Mouse (Mus musculus) megakaryocyte, adult 5-6 weeks (primary cell): ENCODE measurements around the gene Ttll7. TPM values are rescaled to one million over a fixed set of nuclear protein-coding genes. Genes with fewer than 3 reads are reported as not detected.

Experiments used
- ATAC-seq: 2 replicates; pipeline ENCODE4 v1.8.0; 2016; ENCODE audit warnings: mild to moderate bottlenecking, inconsistent platforms; ENCODE audit not compliant: poor library complexity, severe bottlenecking
- total RNA-seq, 2 experiments: library from RNA; stranded (forward) in 1 of 2; stranded (reverse) in 1 of 2; fragments of 153-499, 151-499 nt in 1 of 2; fragments of 221-1000, 200-1000 nt in 1 of 2; gene quantifications; 2 replicates each; pipeline versions ENCODE4 v1.2.3 to v1.2.4; 2015 to 2017

The Ttll7 gene
- total RNA-seq, 2 experiments from 2014 or later = 0.15 TPM; not detected in 1

- peak; percentile 47; the same call in 1 of the 2 replicates for ATAC-seq
Measured at GRCm38 (mm10) chr3:146993834-146994669, 141.9 kb downstream of the Ttll7 start.

DNA sequence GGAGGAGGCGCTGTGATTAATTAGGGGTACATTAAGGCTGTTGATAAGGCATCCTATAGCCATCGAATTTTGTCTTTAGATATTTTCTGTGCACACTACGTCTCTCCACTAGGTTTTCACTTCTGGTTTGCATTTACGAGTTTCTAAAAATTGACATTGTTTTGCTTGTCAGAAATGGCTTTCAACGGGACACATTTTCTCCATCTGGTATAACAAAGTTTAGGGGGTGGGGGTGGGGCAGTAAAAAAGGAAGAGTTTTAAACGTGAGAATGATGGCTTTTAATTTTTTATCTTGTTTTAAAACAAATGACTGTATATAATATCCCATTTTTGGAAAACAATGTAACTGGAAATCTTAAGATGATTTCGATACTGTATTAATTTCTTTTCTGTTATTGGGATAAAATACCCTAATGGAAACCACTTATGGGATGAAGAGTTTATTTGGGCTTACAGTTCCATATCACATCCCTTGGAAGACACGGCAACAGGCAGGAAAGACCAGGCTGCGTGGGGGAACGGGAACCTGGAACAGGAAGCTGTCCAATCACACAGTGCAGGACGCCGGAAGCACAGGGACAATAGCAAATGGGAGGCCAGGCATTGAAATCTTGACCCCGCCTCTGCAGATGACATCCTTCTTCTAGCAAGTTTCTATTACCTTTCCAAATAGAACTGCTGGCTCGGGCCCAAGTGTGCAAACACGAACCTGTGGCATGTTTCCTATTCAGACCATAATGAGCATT lies 142.7 kb downstream of the Ttll7 start:
- 0 out of 2 replicates have a peak, but pooled peaks have one; percentile 21 for ATAC-seq

GRCm38 (mm10) chr3:146999148-146999547 lies 147.0 kb downstream of the Ttll7 start:
- no peak for ATAC-seq

- no peak for ATAC-seq
Measured at GRCm38 (mm10) chr3:147000963-147001362, 148.8 kb downstream of the Ttll7 start.

GRCm38 (mm10) chr3:147001557-147001956 lies 149.4 kb downstream of the Ttll7 start:
- no peak for ATAC-seq

DNA sequence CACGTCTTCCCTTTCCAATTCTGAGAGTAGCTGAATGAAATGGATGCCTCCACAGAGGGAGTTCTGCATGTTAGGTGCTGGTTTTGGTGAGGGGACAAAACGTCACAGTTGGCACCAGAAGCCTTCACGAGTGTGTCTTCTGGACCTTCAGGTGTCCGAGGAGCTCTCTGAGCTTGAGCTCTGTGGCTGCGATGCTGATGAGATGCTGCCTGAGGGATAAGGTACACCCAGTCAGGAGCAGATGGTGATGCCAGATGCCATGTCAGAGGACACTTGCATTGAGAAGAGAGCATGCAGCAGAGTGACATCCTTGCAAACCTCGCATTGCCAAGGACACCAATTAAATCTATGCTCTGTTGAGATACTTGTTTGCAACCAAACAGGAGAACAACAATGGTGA lies 164.3 kb downstream of the Ttll7 start:
- no peak for ATAC-seq

- no peak for ATAC-seq
Measured at GRCm38 (mm10) chr3:147019506-147019905, 167.3 kb downstream of the Ttll7 start.

DNA sequence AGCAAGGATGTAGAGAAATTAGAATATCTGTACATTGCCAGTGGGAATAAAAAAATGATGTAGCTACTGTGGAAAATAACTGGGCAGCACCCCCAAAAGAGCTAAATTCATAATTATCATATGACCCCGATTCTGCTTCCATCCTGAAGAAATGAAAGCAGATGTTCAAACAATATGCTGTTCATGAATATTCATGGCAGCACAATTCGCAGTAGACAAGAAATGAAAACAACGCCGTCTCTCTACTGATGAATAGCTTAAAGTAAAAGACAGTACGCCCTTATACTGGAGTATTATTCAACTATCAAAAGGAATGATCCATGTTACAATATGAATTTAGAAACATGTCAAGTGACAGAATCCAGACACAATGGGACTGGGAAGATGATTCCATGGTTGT lies 174.1 kb downstream of the Ttll7 start:
- ATAC-seq = no peak

- no peak for ATAC-seq
Measured at GRCm38 (mm10) chr3:147028382-147028781, 176.2 kb downstream of the Ttll7 start.

DNA sequence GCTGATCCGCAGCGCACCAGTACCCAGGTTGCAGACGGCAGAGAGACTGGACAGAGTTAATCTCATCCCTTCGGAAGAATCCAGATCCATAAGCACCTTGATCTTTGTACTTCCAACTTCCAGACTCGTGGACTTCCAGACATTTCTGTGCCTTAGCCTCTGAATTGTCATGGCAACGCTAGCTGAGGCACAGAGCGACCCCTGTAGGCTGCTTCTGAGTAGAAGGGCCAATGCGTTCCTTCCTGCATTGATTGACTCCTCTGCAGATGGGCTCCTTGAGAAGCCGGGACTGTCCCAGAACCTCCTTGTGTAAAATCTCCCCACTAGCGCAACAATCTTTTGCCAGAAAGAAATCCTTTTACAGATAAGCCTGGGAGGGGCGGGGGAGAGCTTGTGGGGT lies 177.6 kb downstream of the Ttll7 start:
- no peak for ATAC-seq

- no peak for ATAC-seq
Measured at GRCm38 (mm10) chr3:147030266-147030880, 178.2 kb downstream of the Ttll7 start.

Other genes starting within 250 kb of the Ttll7 start
- 0.16 and 0.39 TPM in 2 replicates for gene Dnase2b, start 236.8 kb upstream of the Ttll7 start, total RNA-seq (2015)
- 0.22 and 0.65 TPM in 2 replicates for gene Dnase2b, start 236.8 kb upstream of the Ttll7 start, total RNA-seq (2017)
- gene 4930503B20Rik, start 201.1 kb upstream of the Ttll7 start, total RNA-seq (2015) = 0.34 TPM in 1 of 2 replicates, not detected in the other
- 0.51 TPM in 1 of 2 replicates, not detected in the other for gene 4930503B20Rik, start 201.1 kb upstream of the Ttll7 start, total RNA-seq (2017)
- 1.7 TPM in 2 replicates for gene Samd13, start 166.8 kb upstream of the Ttll7 start, total RNA-seq (2015)
- 1.1 and 2.1 TPM in 2 replicates for gene Samd13, start 166.8 kb upstream of the Ttll7 start, total RNA-seq (2017)
- gene Prkacb, start 39.4 kb upstream of the Ttll7 start, total RNA-seq (2015) = 47.3 and 50.7 TPM in 2 replicates
- 58.2 and 59.8 TPM in 2 replicates for gene Prkacb, start 39.4 kb upstream of the Ttll7 start, total RNA-seq (2017)